Mouse (Mus musculus) heart, embryonic 14.5 days (tissue): ENCODE results near the gene Spp1. TPM values are rescaled to one million over a fixed set of nuclear protein-coding genes. Genes with fewer than 3 reads are reported as not detected.

Source experiments
- ATAC-seq: fragments of 200-750 bp; cut with Nextera tagmentation; 2 replicates; pipeline ENCODE4 v1.8.0; 2017; ENCODE audit warnings: low read depth, moderate TSS enrichment; ENCODE audit not compliant: insufficient number of reproducible peaks, insufficient read depth, low FRiP score
- H3K27ac ChIP-seq, 2 experiments: fragments of 200-500 bp in 1 of 2; fragments of 300-500 bp in 1 of 2; sonication (generic) in 1 of 2; replicated peaks in 1 of 2; 2 replicates each; pipeline ENCODE4 v1.5.1; 2012 to 2014; ENCODE audit warnings: low read depth in 2 of 2, low read length in 2 of 2, control low read depth in 1 of 2, mild to moderate bottlenecking in 1 of 2, mixed read lengths in 1 of 2; ENCODE audit not compliant: control insufficient read depth in 1 of 2, insufficient read depth in 1 of 2
- H3K27me3 ChIP-seq: fragments of 300-500 bp; sonication (generic); 2 replicates; pipeline ENCODE4 v1.6.1; 2014; ENCODE audit warnings: mild to moderate bottlenecking, low read length, control low read depth; ENCODE audit not compliant: control insufficient read depth, insufficient read depth
- H3K36me3 ChIP-seq: fragments of 300-500 bp; sonication (generic); 2 replicates; pipeline ENCODE4 v1.6.1; 2014; ENCODE audit warnings: mild to moderate bottlenecking, control low read depth, low read length, mixed read lengths; ENCODE audit not compliant: control insufficient read depth, insufficient read depth
- H3K4me1 ChIP-seq, 2 experiments: fragments of 200-500 bp in 1 of 2; fragments of 300-500 bp in 1 of 2; sonication (generic) in 1 of 2; 2 replicates each; pipeline ENCODE4 v1.6.1; 2012 to 2014; ENCODE audit warnings: low read length in 2 of 2, control low read depth in 1 of 2, mixed read lengths in 1 of 2; ENCODE audit not compliant: control insufficient read depth in 2 of 2, insufficient read depth in 2 of 2
- H3K4me2 ChIP-seq: fragments of 300-500 bp; sonication (generic); 2 replicates; pipeline ENCODE4 v1.6.1; 2014; ENCODE audit warnings: mild to moderate bottlenecking, low read length
- H3K4me3 ChIP-seq, 2 experiments: fragments of 200-500 bp in 1 of 2; fragments of 300-500 bp in 1 of 2; sonication (generic) in 1 of 2; 2 replicates each; pipeline ENCODE4 v1.5.1; 2012 to 2014; ENCODE audit warnings: low read length in 2 of 2, mild to moderate bottlenecking in 2 of 2, control low read depth in 1 of 2, low read depth in 1 of 2, moderate library complexity in 1 of 2; ENCODE audit not compliant: control insufficient read depth in 1 of 2, insufficient read depth in 1 of 2
- H3K9ac ChIP-seq: fragments of 300-500 bp; sonication (generic); 2 replicates; pipeline ENCODE4 v1.6.1; 2014; ENCODE audit warnings: mild to moderate bottlenecking, low read length
- H3K9me3 ChIP-seq: fragments of 300-500 bp; sonication (generic); 2 replicates; pipeline ENCODE4 v1.6.1; 2016; ENCODE audit warnings: low read length, control low read depth; ENCODE audit not compliant: control insufficient read depth
- WGBS: fragments of 180-500 bp; shearing (Covaris S2); extraction: QIAGEN DNeasy Blood & Tissue Kit; methylation state at CpG from one replicate; pipeline ENCODE4 v1.1.7; 2014; 5-methylcytosine and 5-hydroxymethylcytosine counted together
- polyA plus RNA-seq: library from polyadenylated mRNA; unstranded; fragments of >200 nt; fragmentation: Nextera tagmentation; extraction: Ambion mirVana; gene quantifications from 2 replicates; pipeline ENCODE4 v1.2.1, GENCODE M21; 2014

Spp1 gene
- 12.8 and 72.4 TPM in 2 replicates for polyA plus RNA-seq

GRCm38 (mm10) chr5:104434835-104435301, at the start of gene Spp1:
Spp1 (plus strand) TSS chr5:104435118.
- H3K36me3 ChIP-seq: no peaks in the 10 kb centered on the region
- H3K9me3 ChIP-seq: no peaks in the 10 kb centered on the region
- H3K4me3 ChIP-seq: no peak within 1 kb of the TSS
- H3K4me1 ChIP-seq: peaks cover 4 to 5% of the 10 kb centered on the region in 2 experiments; a peak in 2 of 4 replicates
- no peak within 1 kb of the TSS for H3K27ac ChIP-seq
- no peak within 1 kb of the TSS for H3K9ac ChIP-seq
- no peak within 1 kb of the TSS for H3K4me2 ChIP-seq
- ATAC-seq: no peak
- WGBS: 64% methylated on average over 7 of the region's 7 CpGs
- H3K27me3 ChIP-seq: no peaks in the 10 kb centered on the region

- no peak overlapping the region for H3K9ac ChIP-seq
Observed at GRCm38 (mm10) chr5:104385521-104385920, 49.4 kb upstream of the Spp1 start.

GRCm38 (mm10) chr5:104386908-104387307, 48.0 kb upstream of the Spp1 start:
- Histone ChIP-seq H3K36me3 (no peaks in the 10 kb centered on the region), H3K4me1 (no peaks in the 10 kb centered on the region), H3K4me2 (no peak overlapping the region), H3K9ac (no peak overlapping the region), H3K9me3 (no peaks in the 10 kb centered on the region), H3K27me3 (no peaks in the 10 kb centered on the region), H3K4me3 (no peak overlapping the region), H3K27ac (no peak overlapping the region)
- 64% methylated on average over 5 of the region's 5 CpGs for WGBS
- no peak for ATAC-seq

More at GRCm38 (mm10) chr5:104385521-104385920, 49.4 kb upstream of the Spp1 start:
- no peaks in the 10 kb centered on the region for H3K36me3 ChIP-seq
- 89% methylated on average over 16 of the region's 16 CpGs for WGBS
- H3K4me2 ChIP-seq: no peak overlapping the region
- no peaks in the 10 kb centered on the region for H3K4me1 ChIP-seq
- no peaks in the 10 kb centered on the region for H3K9me3 ChIP-seq
- H3K27ac ChIP-seq: no peak overlapping the region
- H3K4me3 ChIP-seq: no peak overlapping the region
- no peaks in the 10 kb centered on the region for H3K27me3 ChIP-seq
- ATAC-seq: no peak

- no peaks in the 10 kb centered on the region for H3K9me3 ChIP-seq
- H3K4me2 ChIP-seq: no peak overlapping the region
- no peaks in the 10 kb centered on the region for H3K36me3 ChIP-seq
- ATAC-seq: no peak
- H3K4me1 ChIP-seq: no peaks in the 10 kb centered on the region
- no peak overlapping the region for H3K27ac ChIP-seq
- H3K9ac ChIP-seq: no peak overlapping the region
- H3K4me3 ChIP-seq: no peak overlapping the region
- H3K27me3 ChIP-seq: no peaks in the 10 kb centered on the region
- WGBS: 72% methylated on average over 2 of the region's 2 CpGs
Observed at GRCm38 (mm10) chr5:104390962-104391361, 44.0 kb upstream of the Spp1 start.

GRCm38 (mm10) chr5:104392784-104393183, 42.1 kb upstream of the Spp1 start:
- ATAC-seq: no peak
- Histone ChIP-seq H3K9me3 (no peaks in the 10 kb centered on the region), H3K27me3 (no peaks in the 10 kb centered on the region), H3K4me1 (no peaks in the 10 kb centered on the region), H3K4me2 (no peak overlapping the region), H3K27ac (no peak overlapping the region), H3K4me3 (no peak overlapping the region), H3K36me3 (no peaks in the 10 kb centered on the region), H3K9ac (no peak overlapping the region)
- 69% methylated on average over 5 of the region's 5 CpGs for WGBS

- no peak overlapping the region for H3K4me3 ChIP-seq
- no peak overlapping the region for H3K27ac ChIP-seq
- H3K36me3 ChIP-seq: no peaks in the 10 kb centered on the region
- H3K4me1 ChIP-seq: no peaks in the 10 kb centered on the region
- no peak for ATAC-seq
- 68% methylated on average over 6 of the region's 6 CpGs for WGBS
- H3K27me3 ChIP-seq: no peaks in the 10 kb centered on the region
- H3K9me3 ChIP-seq: no peaks in the 10 kb centered on the region
- H3K9ac ChIP-seq: no peak overlapping the region
- no peak overlapping the region for H3K4me2 ChIP-seq
Observed at GRCm38 (mm10) chr5:104396286-104396685, 38.6 kb upstream of the Spp1 start.

GRCm38 (mm10) chr5:104398001-104398400, 36.9 kb upstream of the Spp1 start:
- Histone ChIP-seq H3K4me2 (no peak overlapping the region), H3K27me3 (no peaks in the 10 kb centered on the region), H3K27ac (no peak overlapping the region), H3K9ac (no peak overlapping the region), H3K9me3 (no peaks in the 10 kb centered on the region), H3K36me3 (no peaks in the 10 kb centered on the region), H3K4me3 (no peak overlapping the region), H3K4me1 (no peaks in the 10 kb centered on the region)
- WGBS: 59% methylated on average over 1 of the region's 1 CpGs
- ATAC-seq: no peak

- Histone ChIP-seq H3K27ac (no peak overlapping the region), H3K9me3 (no peaks in the 10 kb centered on the region), H3K4me1 (no peaks in the 10 kb centered on the region), H3K4me3 (no peak overlapping the region), H3K9ac (no peak overlapping the region), H3K4me2 (no peak overlapping the region), H3K27me3 (no peaks in the 10 kb centered on the region), H3K36me3 (no peaks in the 10 kb centered on the region)
- 65% methylated on average over 9 of the region's 9 CpGs for WGBS
- no peak for ATAC-seq
Observed at GRCm38 (mm10) chr5:104399291-104399950, 35.5 kb upstream of the Spp1 start.
